ENCODE assay signal across 12 mouse cellular contexts in the genomic region with DNA sequence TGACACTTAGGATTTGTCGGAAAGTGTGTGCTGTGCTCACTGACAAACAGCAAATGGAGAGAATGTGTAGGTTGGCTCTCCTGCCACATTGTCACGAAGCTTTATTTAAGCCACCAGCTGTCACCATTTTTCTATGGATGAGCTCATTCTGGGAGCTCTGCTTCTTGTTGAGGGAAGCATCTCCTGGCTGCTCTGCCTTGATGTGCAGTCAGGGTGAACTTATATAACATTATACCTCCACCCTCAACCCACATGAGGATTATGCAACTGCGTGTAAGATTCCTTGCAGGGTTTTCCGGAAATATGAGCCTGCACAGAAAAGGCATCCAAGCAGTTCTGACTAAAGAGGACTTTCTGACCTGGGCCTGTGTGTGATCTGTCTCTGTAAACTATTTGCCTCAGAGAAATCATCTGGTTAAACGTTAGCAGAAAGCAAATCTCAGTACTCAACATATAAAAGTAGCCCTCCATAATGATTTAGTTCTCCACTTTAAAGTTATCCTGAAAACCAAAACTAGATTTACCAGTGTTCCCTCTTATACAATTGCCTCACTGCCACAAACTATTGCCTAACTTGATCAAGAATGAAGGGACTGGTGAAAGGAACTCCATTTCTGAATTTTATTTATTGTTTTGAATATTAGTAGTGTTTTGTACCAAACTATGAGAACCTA. TPM values are rescaled to one million over a fixed set of nuclear protein-coding genes. Genes with fewer than 3 reads are reported as not detected.
A peak's percentile ranks its signal among the peaks of the same experiment; 100 is the strongest.
DNase-seq lines count a peak whose midpoint lies in the region; ATAC-seq and TF ChIP-seq lines count a peak whose summit lies in the region.
"Had no signal": no experiment of that assay in that cellular context is flagged by ENCODE, and none has a peak within 500 bp of the region (broad histone marks: within the 10 kb centered on the region; RNA-seq: fewer than 3 reads in every experiment).

No protein-coding gene starts in this region.

- no peak for ATAC-seq in lung, embryonic 14.5 days (ENCODE audit: insufficient read depth)
- ATAC-seq: intestine, postnatal 0 days had no signal

- 0 out of 2 replicates have a peak, but pooled peaks cover 2% of the 10 kb centered on the region for H3K4me1 ChIP-seq in lung, embryonic 14.5 days (ENCODE audit: insufficient read depth)
- H3K4me1 ChIP-seq: heart, embryonic 10.5 days; neural tube, embryonic 12.5 days; stomach, embryonic 15.5 days had no signal

- peak; percentile 11 for DNase-seq in lung, embryonic 14.5 days
- DNase-seq in lung, postnatal 4 days, result no peak
- DNase-seq in frontal cortex, postnatal 36 days (ENCODE audit: low spot score in 2 of 2), result peak; percentile 73 to 89
- DNase-seq in kidney, postnatal 25 days, result peak; percentile 42 to 77
- peak; percentile 71 for DNase-seq in right cerebral cortex, postnatal 25 days
- no peak for DNase-seq in testis, postnatal 14 days (ENCODE audit: low spot score)
- DNase-seq in heart, adult 8-10 months (ENCODE audit: low spot score), result no peak

- no peak overlapping the region for H3K9ac ChIP-seq in lung, embryonic 14.5 days
- H3K9ac ChIP-seq: embryonic facial prominence, embryonic 13.5 days; neural tube, embryonic 12.5 days; stomach, embryonic 15.5 days had no signal

- no peak overlapping the region for H3K4me2 ChIP-seq in lung, embryonic 14.5 days
- H3K4me2 ChIP-seq: embryonic facial prominence, embryonic 13.5 days; neural tube, embryonic 12.5 days; stomach, embryonic 15.5 days had no signal

- H3K27me3 ChIP-seq in lung, embryonic 14.5 days (ENCODE audit: insufficient read depth, low read length), result no peaks in the 10 kb centered on the region
- H3K27me3 ChIP-seq: embryonic facial prominence, embryonic 13.5 days; neural tube, embryonic 12.5 days; stomach, embryonic 15.5 days had no signal

- no peaks in the 10 kb centered on the region for H3K36me3 ChIP-seq in lung, embryonic 14.5 days (ENCODE audit: insufficient read depth)
- H3K36me3 ChIP-seq: embryonic facial prominence, embryonic 13.5 days; heart, embryonic 10.5 days; neural tube, embryonic 12.5 days; stomach, embryonic 15.5 days had no signal

- no peaks in the 10 kb centered on the region for H3K9me3 ChIP-seq in lung, embryonic 14.5 days (ENCODE audit: low read depth, low read length)
- H3K9me3 ChIP-seq: embryonic facial prominence, embryonic 13.5 days; heart, embryonic 10.5 days; neural tube, embryonic 12.5 days; stomach, embryonic 15.5 days had no signal

- TF ChIP-seq CTCF in lung, embryonic 14.5 days (IDR thresholded peaks at IDR 0.05; ENCODE audit: low read depth), result no peak

- no peak overlapping the region for H3K4me3 ChIP-seq in lung, embryonic 14.5 days (ENCODE audit: low read depth, low read length)
- H3K4me3 ChIP-seq: embryonic facial prominence, embryonic 13.5 days; heart, embryonic 10.5 days; neural tube, embryonic 12.5 days; stomach, embryonic 15.5 days had no signal

- no peak overlapping the region; the same call in 1 of the 2 replicates for H3K27ac ChIP-seq in lung, embryonic 14.5 days (ENCODE audit: low read depth)
- H3K27ac ChIP-seq: embryonic facial prominence, embryonic 13.5 days; heart, embryonic 10.5 days; neural tube, embryonic 12.5 days; stomach, embryonic 15.5 days had no signal

- 29% methylated on average over 5 of the region's 5 CpGs for WGBS in lung, embryonic 14.5 days

RNA-seq across cellular contexts. Expression of gene Cobl, which starts 9.0 kb away (rescaled TPM):
- polyA plus RNA-seq in lung, embryonic 14.5 days (2014; fragmentation: Nextera tagmentation; extraction: Ambion mirVana), result 10.8 and 13.5 TPM in 2 replicates
- 10 to 100 TPM; 14.8 to 24.4 (median 22.2) TPM for total RNA-seq in heart, adult 8-10 months (2022)

Comparison
In these comparisons a context has a peak if more than half of its experiments do, and no peak if none do; other contexts are left out.
1. DNase-seq: peak in lung, embryonic 14.5 days (single experiment), frontal cortex, postnatal 36 days (2 of 2), kidney, postnatal 25 days (2 of 2) and right cerebral cortex, postnatal 25 days (single experiment); none in lung, postnatal 4 days (0 of 2), testis, postnatal 14 days (single experiment) and heart, adult 8-10 months (single experiment).